ENCODE assay signal across 16 mouse cellular contexts in genomic region chr6:139764398-139764797, GRCm38 (mm10).
"Had no signal": no experiment of that assay in that cellular context is flagged by ENCODE, and none has a peak within 500 bp of the region (broad histone marks: within the 10 kb centered on the region; RNA-seq: fewer than 3 reads in every experiment).

No protein-coding gene starts in this region.

- H3K4me3 ChIP-seq: neural tube, embryonic 13.5 days; neural tube, embryonic 15.5 days; stomach, embryonic 15.5 days had no signal

- DNase-seq: retina, postnatal 1 day; right cerebral cortex, adult 18-20 months; right cerebral cortex, postnatal 14 days; right cerebral cortex, postnatal 25 days; right cerebral cortex, postnatal 4 days; spleen, adult 18-20 months; thymus, adult 18-20 months; thymus, adult 2 months; thymus, postnatal 14 days; thymus, postnatal 25 days; thymus, postnatal 36 days; thymus, postnatal 4 days had no signal

- H3K27ac ChIP-seq: neural tube, embryonic 13.5 days; neural tube, embryonic 15.5 days; stomach, embryonic 15.5 days; stomach, postnatal 0 days had no signal
